Mouse (Mus musculus) kidney, adult 2 months (tissue): Measurements from ENCODE around the gene Pigo.

Experiments used
- CTCF ChIP-seq: fragments of 200-500 bp; conservative IDR thresholded peaks from 2 replicates; pipeline ENCODE4 v1.5.1; 2011; ENCODE audit warnings: low read depth, mild to moderate bottlenecking, control low read depth, low read length, moderate library complexity, mixed read lengths; ENCODE audit not compliant: insufficient read depth, insufficient read length
- POLR2A ChIP-seq: fragments of 200-500 bp; IDR thresholded peaks from one replicate; pipeline ENCODE4 v1.6.1; 2011; ENCODE audit warnings: low read depth, low read length, control low read depth

DNA sequence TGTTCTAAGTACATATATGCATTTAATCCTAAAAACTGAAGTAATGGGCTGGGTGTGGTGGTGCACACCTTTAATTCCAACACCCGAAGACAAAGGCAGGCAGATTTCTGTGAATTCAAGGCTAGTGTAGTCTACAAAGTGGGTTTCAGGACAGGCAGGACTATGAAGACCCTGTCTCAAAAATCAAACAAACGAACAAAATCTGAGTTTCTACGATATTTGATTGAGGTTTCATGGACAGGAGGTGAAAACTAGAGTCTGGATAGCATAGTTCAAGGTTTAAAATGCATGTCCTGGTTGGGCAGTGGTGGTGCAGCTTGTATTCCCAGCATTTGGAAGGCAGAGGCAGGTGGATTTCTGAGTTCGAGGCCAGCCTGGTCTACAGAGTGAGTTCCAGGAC, 56.3 kb downstream of the Pigo start, which contains the start of gene 1700022I11Rik:
- TF ChIP-seq POLR2A (no peak), CTCF (no peak)
